Mouse (Mus musculus): ENCODE data around the gene Glcci1. TPM values are rescaled to one million over a fixed set of nuclear protein-coding genes. Genes with fewer than 3 reads are reported as not detected.

The Glcci1 gene
- polyA plus RNA-seq, 1 experiment from 2014 or later, result 4.4 TPM

GRCm38 (mm10) chr6:8645708-8646107 lies 136.3 kb downstream of the Glcci1 start:
- WGBS, result 57% methylated on average over 2 of the region's 2 CpGs
- no peak overlapping the region for H3K4me2 ChIP-seq (ENCODE audit: low read depth, low read length)
- H3K36me3 ChIP-seq (ENCODE audit: control insufficient read depth, insufficient read depth, low read length), result no peaks in the 10 kb centered on the region
- H3K9me3 ChIP-seq (replicated peaks; ENCODE audit: control insufficient read depth, low read length), result no peaks in the 10 kb centered on the region
- peaks cover 6% of the 10 kb centered on the region for H3K4me1 ChIP-seq (ENCODE audit: control insufficient read depth, insufficient read depth, low read length)
- no peak overlapping the region for H3K4me3 ChIP-seq (replicated peaks; ENCODE audit: low read length)
- H3K27ac ChIP-seq (ENCODE audit: low read length), result no peak overlapping the region
- H3K9ac ChIP-seq (ENCODE audit: low read length), result no peak overlapping the region
- ATAC-seq (ENCODE audit: insufficient read depth, low FRiP score), result no peak
- no peaks in the 10 kb centered on the region for H3K27me3 ChIP-seq (ENCODE audit: control insufficient read depth, insufficient read depth, low read length)

All from stomach, embryonic 16.5 days (tissue).